Mouse (Mus musculus) layer of hippocampus, postnatal 14 days (tissue): ENCODE measurements around the gene Mpeg1. TPM values are rescaled to one million over a fixed set of nuclear protein-coding genes. Genes with fewer than 3 reads are reported as not detected.

Experiments
- DNase-seq, 2 experiments: peaks; one replicate each; pipeline ENCODE4 v3.0.0; 2021 to 2022; ENCODE audit warnings: low spot score in 2 of 2, mixed read lengths in 1 of 2
- total RNA-seq, 2 experiments: library from RNA; stranded (reverse); gene quantifications; 2 replicates each; pipeline ENCODE4 v1.2.3; 2021

Gene Mpeg1
- total RNA-seq, 2 experiments from 2014 or later = 5.4 to 5.6 TPM

- no peak for DNase-seq
Measured at GRCm38 (mm10) chr19:12489675-12490570, 29.3 kb downstream of the Mpeg1 start.

DNA sequence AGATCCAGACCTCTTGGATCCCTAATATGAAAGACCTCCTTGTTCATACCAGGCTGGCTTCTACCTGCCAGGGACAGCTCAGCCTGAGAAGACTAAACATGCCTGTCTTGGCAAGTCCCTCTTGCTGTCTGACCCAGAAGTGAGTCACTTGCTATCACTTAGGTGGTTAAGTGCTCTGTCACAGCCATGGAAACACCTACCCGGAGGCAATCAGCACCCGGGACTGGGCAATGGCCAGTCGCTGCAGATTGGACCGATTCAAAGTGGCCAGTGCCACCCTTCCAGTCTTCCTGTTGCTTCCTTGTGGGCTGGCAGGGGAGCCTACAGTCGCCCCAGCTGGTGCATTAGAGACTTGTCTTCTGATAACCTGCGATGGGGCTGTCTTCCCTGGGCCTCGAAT, 31.1 kb downstream of the Mpeg1 start:
- DNase-seq = no peak

GRCm38 (mm10) chr19:12493453-12494186, 33.0 kb downstream of the Mpeg1 start:
- DNase-seq = no peak

- no peak for DNase-seq
Measured at GRCm38 (mm10) chr19:12494187-12494458, 33.5 kb downstream of the Mpeg1 start.

DNA sequence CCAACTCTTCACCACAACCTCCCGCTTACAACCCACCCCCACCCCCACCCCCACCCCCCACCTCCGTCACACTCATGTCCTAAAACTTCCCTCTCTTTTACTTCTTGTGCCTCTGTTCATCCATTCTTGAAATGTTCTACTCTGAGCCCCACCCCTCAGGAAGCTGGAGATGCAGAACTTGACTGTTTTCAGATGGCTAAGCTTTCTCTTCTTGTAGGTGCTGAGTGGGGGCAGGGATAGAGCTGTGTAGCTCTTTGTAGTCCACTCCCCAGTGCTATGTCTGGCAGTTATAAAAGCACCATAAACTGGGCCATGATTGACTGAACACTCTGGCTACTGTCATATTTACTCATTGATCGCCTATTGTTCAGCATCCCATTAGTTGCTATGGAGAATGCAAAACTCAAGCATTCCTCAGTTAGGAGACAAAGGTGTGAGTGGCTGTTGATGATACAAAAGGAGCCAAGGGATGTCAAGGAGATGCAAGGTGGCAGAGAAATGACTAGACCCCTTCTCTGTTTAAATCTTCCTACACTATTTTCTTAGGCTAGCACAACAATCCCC, 34.5 kb downstream of the Mpeg1 start:
- no peak for DNase-seq

DNA sequence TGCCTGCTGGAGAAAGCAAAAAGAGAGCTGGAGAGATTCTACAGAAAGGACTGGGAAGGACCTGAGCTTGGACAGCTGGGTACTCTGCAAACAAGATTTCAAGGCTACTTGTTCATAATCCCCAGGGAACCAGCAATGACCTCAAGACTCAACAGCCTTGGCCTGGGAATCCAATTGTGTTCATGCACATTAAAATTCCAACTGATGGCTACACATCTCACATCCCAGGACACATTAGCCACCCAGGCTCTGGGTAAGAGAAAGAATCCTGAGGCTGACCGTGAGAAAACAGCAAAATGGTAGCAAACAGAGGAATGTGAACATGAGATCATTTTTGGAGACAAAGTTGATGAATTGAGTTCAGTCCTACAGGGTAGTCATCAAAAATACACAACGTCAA, 35.7 kb downstream of the Mpeg1 start:
- DNase-seq = no peak

- DNase-seq = no peak
Measured at GRCm38 (mm10) chr19:12497909-12498308, 37.3 kb downstream of the Mpeg1 start.

GRCm38 (mm10) chr19:12498321-12498720, 37.7 kb downstream of the Mpeg1 start:
- no peak for DNase-seq

DNA sequence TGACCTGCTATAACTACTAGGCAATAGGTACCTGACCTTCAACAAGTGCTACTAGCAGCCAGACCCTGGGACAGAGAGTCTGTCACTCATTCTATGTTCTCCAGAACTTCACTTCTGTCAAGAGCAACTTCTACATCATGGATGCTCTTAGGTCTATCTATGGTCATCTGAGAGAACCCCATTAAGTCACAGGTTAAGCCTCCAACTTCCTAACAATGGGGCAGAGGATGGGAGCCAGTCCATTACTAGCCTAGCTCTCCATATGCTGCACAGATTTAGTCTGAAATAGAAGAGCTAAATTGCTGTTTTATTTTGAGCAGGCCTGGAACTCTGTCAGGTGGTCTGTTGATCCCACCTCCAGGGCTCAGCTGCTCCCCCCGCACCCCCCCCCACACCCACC, 38.4 kb downstream of the Mpeg1 start:
- no peak for DNase-seq

GRCm38 (mm10) chr19:12499485-12499884, 38.9 kb downstream of the Mpeg1 start:
- no peak for DNase-seq

GRCm38 (mm10) chr19:12500124-12500523, 39.5 kb downstream of the Mpeg1 start:
- DNase-seq = peak in 1 of 2 experiments; percentile 76

- peak in 1 of 2 experiments; percentile 58 for DNase-seq
Measured at GRCm38 (mm10) chr19:12500881-12501311, 40.3 kb downstream of the Mpeg1 start.

DNA sequence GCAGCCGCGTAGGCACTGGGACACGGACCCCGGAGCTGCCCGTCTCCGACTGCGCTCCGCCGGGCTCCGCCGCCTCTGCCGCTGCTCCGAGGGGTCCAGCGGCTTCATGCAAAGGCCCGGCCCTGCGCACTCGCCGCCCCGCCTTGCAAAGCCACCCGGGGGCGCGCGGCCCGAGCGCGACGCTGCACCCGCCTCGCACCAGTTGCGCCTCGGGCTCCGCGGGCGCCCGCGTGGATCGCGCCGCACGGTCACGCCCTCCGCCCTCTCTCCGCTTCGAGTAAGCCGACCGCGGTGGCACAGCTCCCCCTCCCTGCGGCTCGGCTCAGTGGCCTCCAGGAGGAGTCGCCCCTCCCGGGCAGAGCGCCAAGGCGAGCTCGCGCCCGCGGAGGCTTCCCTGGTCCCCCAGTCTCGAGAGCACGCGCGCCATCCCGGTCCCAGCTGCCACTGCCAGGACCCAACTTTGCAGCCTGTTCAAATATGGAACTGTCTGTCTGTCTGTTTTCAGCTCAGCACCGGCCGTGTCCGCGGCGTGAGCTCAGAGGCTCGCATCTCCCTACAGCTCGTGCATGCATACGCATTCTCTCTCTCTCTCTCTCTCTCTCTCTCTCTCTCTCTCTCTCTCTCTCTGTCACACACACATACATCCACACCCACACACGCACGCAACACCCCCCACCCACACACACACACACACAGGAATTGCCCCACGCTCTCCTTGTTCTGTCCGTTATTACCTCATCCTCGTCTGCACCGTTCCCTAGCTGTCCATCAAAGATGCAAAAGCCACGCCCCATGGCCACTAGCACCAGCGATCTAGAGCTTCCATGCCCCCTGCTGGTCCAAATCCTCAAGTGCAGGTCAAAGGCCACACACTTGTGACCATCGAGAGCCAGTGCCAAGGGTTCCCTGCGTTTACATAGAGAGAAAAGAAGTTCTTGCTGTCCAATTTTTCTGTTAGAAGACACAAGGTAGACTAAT, 41.1 kb downstream of the Mpeg1 start, which contains the start of gene Dtx4:
Dtx4 (minus strand) TSS at position 85 of the 978 bp plus-strand sequence.
- DNase-seq = peak; percentile 92 to 94

DNA sequence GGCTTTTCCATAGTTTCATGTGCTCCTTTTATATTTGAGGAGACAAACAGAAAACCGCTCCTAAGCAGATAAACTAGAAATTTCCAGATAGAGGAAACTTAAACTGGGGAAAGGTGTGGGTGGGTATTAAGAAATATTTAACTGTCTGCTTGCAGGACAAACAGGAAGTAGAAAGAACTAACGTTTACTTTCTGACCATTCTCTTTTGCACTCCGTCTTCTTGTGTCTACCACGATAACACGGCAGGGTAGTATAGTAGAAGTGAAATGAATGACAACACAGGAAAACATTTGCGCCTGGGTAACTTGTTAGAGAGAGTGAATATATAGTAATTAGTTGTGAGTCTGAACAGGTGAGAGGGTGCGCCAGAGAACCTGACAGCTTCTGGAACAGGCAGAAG, 42.2 kb downstream of the Mpeg1 start:
- no peak for DNase-seq

- no peak for DNase-seq
Measured at GRCm38 (mm10) chr19:12514621-12515020, 54.0 kb downstream of the Mpeg1 start.

Other genes with a start within 250 kb of the Mpeg1 start
- gene Olfr1432, start 228.2 kb upstream of the Mpeg1 start, total RNA-seq = not detected
- not detected for gene Olfr262, start 219.1 kb upstream of the Mpeg1 start, total RNA-seq
- not detected for gene Olfr235, start 199.7 kb upstream of the Mpeg1 start, total RNA-seq
- gene Olfr1434, start 180.9 kb upstream of the Mpeg1 start, total RNA-seq = not detected
- not detected for gene Olfr1436, start 161.6 kb upstream of the Mpeg1 start, total RNA-seq
- gene Olfr1437, start 135.7 kb upstream of the Mpeg1 start, total RNA-seq = not detected
- not detected for gene Olfr1438-ps1, start 124.9 kb upstream of the Mpeg1 start, total RNA-seq
- not detected for gene Olfr1440, start 73.5 kb upstream of the Mpeg1 start, total RNA-seq
- gene Olfr1441, start 43.3 kb upstream of the Mpeg1 start, total RNA-seq = not detected
- gene Pfpl, start 32.9 kb upstream of the Mpeg1 start, total RNA-seq = not detected
- gene Dtx4, start 40.7 kb downstream of the Mpeg1 start, total RNA-seq = 10 to 100 TPM; 37.0 to 41.8 TPM
- 1 to 10 TPM; 1.6 to 2.2 TPM for gene Fam111a, start 85.0 kb downstream of the Mpeg1 start, total RNA-seq
- gene Gm4952, start 139.2 kb downstream of the Mpeg1 start, total RNA-seq = under 1 TPM; 0.14 to 0.33 TPM
- under 1 TPM; 0.21 to 0.24 TPM for gene Glyat, start 172.5 kb downstream of the Mpeg1 start, total RNA-seq
- gene Olfr1442, start 209.7 kb downstream of the Mpeg1 start, total RNA-seq = not detected
- not detected for gene Olfr1443, start 217.3 kb downstream of the Mpeg1 start, total RNA-seq
- not detected for gene Keg1, start 235.0 kb downstream of the Mpeg1 start, total RNA-seq